Mouse (Mus musculus): ENCODE measurements at regions not wholly inside any gene's neighbourhood (a gene's known extent, or its start where the extent isn't known, plus 50 kb on each side); places are given as distances from the start of the nearest gene placed in this dataset.

DNA sequence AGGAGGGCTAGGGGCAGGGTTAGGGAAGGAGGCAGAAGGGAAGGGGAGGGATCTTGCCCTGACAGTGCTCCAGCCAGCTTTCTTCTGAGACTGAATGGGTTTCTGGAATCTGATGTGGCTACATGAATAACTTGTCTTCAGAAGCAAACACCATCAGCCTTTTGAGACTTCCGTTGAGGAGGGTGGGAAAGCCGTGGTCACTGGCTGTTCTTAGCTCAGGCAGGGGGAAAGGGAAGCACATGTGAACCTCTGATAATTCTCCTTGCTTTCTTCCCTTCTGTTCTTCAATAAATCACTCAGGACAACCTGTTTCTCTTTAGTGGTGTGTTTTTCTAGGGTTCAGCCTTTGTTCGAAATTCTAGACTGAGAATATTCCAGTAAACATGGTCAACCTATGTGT lies 148.9 kb downstream of the Bcl11a start:
- DNase-seq (ENCODE audit: low spot score in 2 of 2), result no peak

- DNase-seq (ENCODE audit: low spot score in 2 of 2), result no peak
Measured at GRCm38 (mm10) chr11:24233376-24233775, 155.5 kb downstream of the Bcl11a start.

DNA sequence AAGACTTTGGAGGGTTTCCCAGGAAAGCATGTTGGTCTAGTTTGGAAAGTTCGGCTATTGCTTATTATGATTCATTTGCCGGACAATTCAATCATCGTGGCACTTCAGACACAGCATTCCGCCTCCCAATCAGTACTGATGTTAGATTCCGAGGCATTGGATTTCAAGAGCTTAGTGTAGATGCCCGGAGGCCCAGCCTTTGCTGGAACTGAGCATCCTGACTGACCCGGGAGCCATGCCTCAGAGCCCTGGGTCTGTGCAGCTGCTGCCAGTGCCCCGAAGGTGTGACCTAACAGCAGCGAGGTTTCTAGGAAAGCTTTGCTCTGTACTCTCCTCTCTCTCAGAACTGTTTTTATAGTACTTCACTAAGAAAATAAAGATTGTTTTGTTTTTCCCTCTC lies 156.0 kb downstream of the Bcl11a start:
- DNase-seq (ENCODE audit: low spot score in 2 of 2), result no peak

DNA sequence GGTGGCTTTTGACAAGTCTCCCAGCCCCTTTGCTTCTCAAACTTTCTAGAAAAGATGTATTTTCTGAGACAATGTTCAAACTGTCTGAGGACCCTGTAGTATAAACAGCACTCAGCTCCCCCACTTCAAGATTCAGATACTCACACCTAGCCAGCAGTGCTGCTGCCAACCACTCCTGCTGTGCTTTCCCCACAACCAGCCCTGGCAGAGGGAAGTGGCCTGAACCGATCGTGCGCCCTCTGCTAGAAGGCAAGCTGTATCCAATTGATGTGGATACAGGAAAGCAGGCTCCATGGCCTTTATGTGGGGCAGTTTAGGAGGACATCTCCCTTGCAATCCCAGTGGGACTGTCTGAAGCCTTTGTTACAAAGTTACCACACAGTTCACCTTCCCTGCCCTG lies 156.6 kb downstream of the Bcl11a start:
- no peak for DNase-seq (ENCODE audit: low spot score in 2 of 2)

DNA sequence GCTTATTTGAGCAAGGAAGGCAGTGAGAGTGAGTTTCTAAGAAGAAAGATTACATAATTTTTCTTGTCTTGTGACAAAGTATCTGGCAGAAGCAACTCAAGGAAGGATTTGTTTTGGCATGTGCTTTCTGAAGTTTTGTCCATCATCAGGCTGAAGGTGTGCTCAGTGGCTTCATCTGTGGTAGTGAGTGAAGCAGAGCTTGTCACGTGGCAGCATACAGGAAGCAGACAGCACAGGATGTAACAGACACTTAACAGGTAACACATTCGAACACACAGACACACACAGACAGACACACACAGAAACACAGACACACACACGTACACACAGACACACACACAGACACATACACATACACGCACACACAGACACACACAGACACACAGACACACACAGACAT lies 157.5 kb downstream of the Bcl11a start:
- peak; percentile 42 to 54 for DNase-seq (ENCODE audit: low spot score in 2 of 2)

GRCm38 (mm10) chr11:24239631-24240030 lies 161.8 kb downstream of the Bcl11a start:
- no peak for DNase-seq (ENCODE audit: low spot score in 2 of 2)

GRCm38 (mm10) chr11:24242096-24242495 lies 164.2 kb downstream of the Bcl11a start:
- no peak for DNase-seq (ENCODE audit: low spot score in 2 of 2)

- peak; percentile 85 to 87 for DNase-seq (ENCODE audit: low spot score in 2 of 2)
Measured at GRCm38 (mm10) chr11:24242888-24243287, 165.0 kb downstream of the Bcl11a start.

DNA sequence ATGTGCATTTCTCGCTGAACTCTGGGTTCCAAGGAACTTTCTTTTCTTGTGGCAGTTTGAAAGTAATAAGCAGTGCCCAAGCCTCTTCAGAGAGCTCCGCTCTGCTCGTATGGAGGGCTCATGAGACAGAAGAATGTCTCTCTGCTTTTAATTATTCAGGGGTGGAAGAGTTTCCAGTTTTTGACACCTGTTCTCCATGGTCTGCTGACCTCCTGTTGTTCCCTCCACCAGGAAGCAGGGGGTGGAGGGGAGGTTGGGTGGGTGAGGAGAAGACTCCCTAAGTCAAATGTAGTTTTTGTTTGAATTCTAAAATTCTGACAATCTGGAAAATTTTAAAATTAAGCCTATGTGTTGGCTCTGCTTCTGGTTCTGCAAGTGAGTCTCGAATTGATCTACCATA lies 167.5 kb downstream of the Bcl11a start:
- DNase-seq (ENCODE audit: low spot score in 2 of 2), result peak; percentile 67

- DNase-seq (ENCODE audit: low spot score in 2 of 2), result no peak
Measured at GRCm38 (mm10) chr11:24246314-24246713, 168.5 kb downstream of the Bcl11a start.

DNA sequence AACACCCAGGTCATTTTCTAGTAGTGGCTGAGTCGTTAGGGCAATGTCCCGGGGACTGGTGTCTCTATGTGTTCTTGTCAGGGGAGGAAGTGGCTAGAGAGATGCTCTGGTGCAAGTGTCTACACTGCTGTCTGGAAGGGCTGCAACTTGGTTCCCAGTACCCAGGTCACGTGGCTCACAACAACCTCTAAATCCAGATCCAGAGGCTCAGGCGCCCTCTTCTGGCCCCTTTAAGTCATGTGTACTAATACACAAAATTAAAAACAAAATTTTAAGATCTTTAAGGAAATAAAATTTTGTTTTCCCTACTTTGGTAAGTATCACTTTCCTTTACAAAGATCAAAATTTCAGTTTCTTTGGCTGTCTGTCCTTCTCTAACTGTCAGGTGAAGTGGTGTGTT lies 169.4 kb downstream of the Bcl11a start:
- no peak for DNase-seq (ENCODE audit: low spot score in 2 of 2)

- no peak for DNase-seq (ENCODE audit: low spot score in 2 of 2)
Measured at GRCm38 (mm10) chr11:24251516-24251915, 173.7 kb downstream of the Bcl11a start.

- peak; percentile 75 to 82 for DNase-seq (ENCODE audit: low spot score in 2 of 2)
Measured at GRCm38 (mm10) chr11:24255201-24256060, 177.6 kb downstream of the Bcl11a start.

DNA sequence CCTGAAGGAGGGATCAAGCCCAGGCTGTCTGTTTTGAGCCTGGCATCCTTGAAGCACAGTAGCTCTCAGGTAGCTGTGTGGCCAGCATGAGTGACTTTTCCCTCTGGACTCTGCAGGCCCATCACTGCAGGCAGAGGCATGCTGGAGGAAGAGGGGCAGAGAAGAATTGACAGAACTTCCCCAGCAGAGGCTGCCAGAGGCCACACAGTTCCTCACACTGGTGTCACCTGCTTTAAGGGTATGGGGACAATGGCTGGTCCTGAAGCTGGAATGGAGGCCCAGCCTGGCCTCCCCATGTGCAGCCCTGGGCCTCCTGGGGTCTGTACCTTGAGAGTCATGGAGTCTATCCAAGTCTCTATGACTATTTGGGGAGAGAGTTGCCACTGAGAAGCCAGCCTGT lies 179.9 kb downstream of the Bcl11a start:
- peak; percentile 58 to 63 for DNase-seq (ENCODE audit: low spot score in 2 of 2)

DNA sequence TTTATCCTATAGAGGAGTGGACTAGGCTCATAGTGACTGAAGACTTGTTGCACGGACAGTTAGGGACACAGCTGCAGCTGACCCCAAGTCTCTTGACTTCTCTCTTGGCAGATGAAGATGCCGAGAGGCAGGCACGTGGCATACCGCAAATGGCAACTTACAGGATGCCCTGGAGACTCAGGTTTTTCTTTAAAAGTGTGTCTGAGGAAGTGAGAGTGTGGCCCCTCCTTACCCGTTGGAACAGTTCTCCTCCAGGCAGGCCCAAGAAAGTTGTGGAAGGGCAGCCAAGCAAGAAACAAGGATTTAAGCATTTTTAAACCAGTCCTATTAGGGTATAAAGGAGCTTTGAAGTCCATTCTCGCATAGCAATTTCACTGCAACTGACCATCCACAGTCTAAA lies 180.5 kb downstream of the Bcl11a start:
- peak; percentile 51 to 55 for DNase-seq (ENCODE audit: low spot score in 2 of 2)

DNA sequence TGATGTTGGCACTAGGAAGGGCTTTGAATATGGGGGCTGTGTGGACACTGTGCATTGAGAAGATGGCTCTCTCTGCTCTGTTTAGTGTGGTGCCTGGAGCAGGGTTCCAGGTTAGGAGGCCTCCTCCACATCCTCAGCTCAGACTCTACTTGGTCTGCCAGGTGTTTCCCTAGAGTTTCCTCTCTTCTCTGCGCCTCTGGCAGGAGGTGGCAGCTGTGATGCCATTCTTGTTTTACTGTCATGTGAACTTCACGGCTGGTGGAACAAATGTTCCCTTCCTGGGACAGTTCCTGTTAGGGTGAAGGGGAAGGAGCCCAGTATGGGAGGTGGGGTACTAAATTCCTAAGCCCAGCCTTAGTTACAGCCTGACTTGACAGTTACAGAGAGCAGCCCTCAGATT lies 181.8 kb downstream of the Bcl11a start:
- no peak for DNase-seq (ENCODE audit: low spot score in 2 of 2)

- DNase-seq (ENCODE audit: low spot score in 2 of 2), result no peak
Measured at GRCm38 (mm10) chr11:24269046-24269445, 191.2 kb downstream of the Bcl11a start.

- DNase-seq (ENCODE audit: low spot score in 2 of 2), result no peak
Measured at GRCm38 (mm10) chr11:24281628-24282027, 203.8 kb downstream of the Bcl11a start.

GRCm38 (mm10) chr11:24282556-24282955 lies 204.7 kb downstream of the Bcl11a start:
- DNase-seq (ENCODE audit: low spot score in 2 of 2), result no peak

- DNase-seq (ENCODE audit: low spot score in 2 of 2), result no peak
Measured at GRCm38 (mm10) chr11:24286129-24287108, 208.6 kb downstream of the Bcl11a start.

GRCm38 (mm10) chr11:24293209-24293608 lies 215.4 kb downstream of the Bcl11a start:
- DNase-seq (ENCODE audit: low spot score in 2 of 2), result no peak

DNA sequence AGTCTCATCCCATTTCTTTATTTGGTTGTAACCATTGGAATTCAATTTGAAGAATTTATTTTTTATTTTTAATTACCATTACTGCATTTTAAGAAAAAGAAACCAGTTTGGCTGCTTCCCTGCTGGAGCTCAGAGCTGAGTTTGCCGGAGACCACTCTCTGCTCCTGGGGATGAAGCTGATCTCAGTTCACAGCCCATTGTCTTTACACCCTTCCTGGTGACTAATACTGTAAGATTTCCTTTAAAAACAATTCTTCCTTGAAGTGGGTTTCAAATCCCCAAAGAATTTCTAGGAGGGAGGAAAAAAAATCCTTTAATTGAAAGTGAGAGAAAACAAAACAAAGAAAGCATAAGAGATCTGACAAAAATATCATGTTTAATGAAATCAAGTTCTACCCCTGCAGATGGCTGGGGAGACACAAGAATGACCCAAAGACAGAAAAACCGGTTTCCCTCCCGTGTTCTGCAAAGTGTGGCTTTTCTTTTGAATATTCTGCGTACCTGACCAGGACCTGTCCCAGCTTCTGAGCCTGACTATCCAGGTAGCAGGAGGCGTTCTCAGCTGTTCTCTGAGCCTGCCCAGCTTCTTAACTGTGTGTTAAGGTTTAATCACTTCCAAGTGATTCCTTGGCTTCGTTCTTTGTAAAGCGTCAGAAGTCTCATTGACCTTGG lies 216.1 kb downstream of the Bcl11a start:
- no peak for DNase-seq (ENCODE audit: low spot score in 2 of 2)

Data from spleen, postnatal 36 days (tissue).